Mouse (Mus musculus): ENCODE data around the gene Zfp184. TPM values are rescaled to one million over a fixed set of nuclear protein-coding genes. Genes with fewer than 3 reads are reported as not detected.
A peak's percentile ranks its signal among the peaks of the same experiment; 100 is the strongest.

The Zfp184 gene
- total and polyA plus RNA-seq, 2 experiments from 2014 or later, result 7.5 to 8.1 TPM

GRCm38 (mm10) chr13:21936968-21937367, 7.9 kb upstream of the Zfp184 start:
- peak; percentile 22 for DNase-seq (ENCODE audit: low spot score)
- H3K4me2 ChIP-seq (ENCODE audit: low read depth, low read length, poor library complexity, severe bottlenecking), result 0 out of 2 replicates have a peak overlapping the region, but pooled peaks have one; percentile 0
- TF ChIP-seq CTCF (IDR thresholded peaks at IDR 0.05), result no peak
- no peaks in the 10 kb centered on the region for H3K36me3 ChIP-seq (ENCODE audit: insufficient read depth, low read length)
- no peak overlapping the region for H3K9ac ChIP-seq (replicated peaks; ENCODE audit: low read length, poor library complexity, severe bottlenecking)
- H3K27me3 ChIP-seq (ENCODE audit: insufficient read depth, low read length), result peaks cover 2% of the 10 kb centered on the region; the same call in 1 of the 2 replicates
- 0 out of 2 replicates have a peak overlapping the region, but pooled peaks have one; percentile 3 for H3K4me3 ChIP-seq (ENCODE audit: low read depth, low read length)
- ATAC-seq (ENCODE audit: low FRiP score), result no peak
- no peaks in the 10 kb centered on the region for H3K4me1 ChIP-seq (ENCODE audit: insufficient read depth, low read length)
- no peak overlapping the region for H3K27ac ChIP-seq (ENCODE audit: low read depth, low read length)
- 7% methylated on average over 17 of the region's 17 CpGs for WGBS
- H3K9me3 ChIP-seq (ENCODE audit: low read length), result no peaks in the 10 kb centered on the region

- Histone ChIP-seq H3K4me3 (ENCODE audit: low read depth, low read length) (peak overlapping the region; percentile 45), H3K4me1 (ENCODE audit: insufficient read depth, low read length) (no peaks in the 10 kb centered on the region), H3K27ac (ENCODE audit: low read depth, low read length) (no peak overlapping the region), H3K9ac (replicated peaks; ENCODE audit: low read length, poor library complexity, severe bottlenecking) (peak overlapping the region; percentile 36; the same call in 1 of the 2 replicates), H3K9me3 (ENCODE audit: low read length) (no peaks in the 10 kb centered on the region), H3K4me2 (ENCODE audit: low read depth, low read length, poor library complexity, severe bottlenecking) (peak overlapping the region; percentile 56), H3K36me3 (ENCODE audit: insufficient read depth, low read length) (no peaks in the 10 kb centered on the region), H3K27me3 (ENCODE audit: insufficient read depth, low read length) (peaks cover 2% of the 10 kb centered on the region; the same call in 1 of the 2 replicates)
- WGBS, result 0% methylated on average over 19 of the region's 19 CpGs
- TF ChIP-seq CTCF (IDR thresholded peaks at IDR 0.05), result no peak
- peak; percentile 95 for DNase-seq (ENCODE audit: low spot score)
- ATAC-seq (ENCODE audit: low FRiP score), result peak; percentile 59
Observed at GRCm38 (mm10) chr13:21940213-21940612, 4.7 kb upstream of the Zfp184 start.

- peaks cover 2% of the 10 kb centered on the region; the same call in 1 of the 2 replicates for H3K27me3 ChIP-seq (ENCODE audit: insufficient read depth, low read length)
- no peaks in the 10 kb centered on the region for H3K36me3 ChIP-seq (ENCODE audit: insufficient read depth, low read length)
- WGBS, result under 1% methylated on average over 16 of the region's 16 CpGs
- H3K9ac ChIP-seq (replicated peaks; ENCODE audit: low read length, poor library complexity, severe bottlenecking), result peak overlapping the region; percentile 50
- DNase-seq (ENCODE audit: low spot score), result peak; percentile 79
- H3K4me3 ChIP-seq (ENCODE audit: low read depth, low read length), result peak overlapping the region; percentile 45
- peak overlapping the region; percentile 56 for H3K4me2 ChIP-seq (ENCODE audit: low read depth, low read length, poor library complexity, severe bottlenecking)
- H3K27ac ChIP-seq (ENCODE audit: low read depth, low read length), result no peak overlapping the region
- H3K4me1 ChIP-seq (ENCODE audit: insufficient read depth, low read length), result no peaks in the 10 kb centered on the region
- H3K9me3 ChIP-seq (ENCODE audit: low read length), result no peaks in the 10 kb centered on the region
- peak; percentile 60 for ATAC-seq (ENCODE audit: low FRiP score)
- TF ChIP-seq CTCF (IDR thresholded peaks at IDR 0.05), result no peak
Observed at GRCm38 (mm10) chr13:21940811-21941321, 4.0 kb upstream of the Zfp184 start.

- ATAC-seq (ENCODE audit: low FRiP score) (no peak), DNase-seq (ENCODE audit: low spot score) (no peak)
- Histone ChIP-seq H3K4me3 (ENCODE audit: low read depth, low read length) (no peak overlapping the region), H3K9me3 (ENCODE audit: low read length) (no peaks in the 10 kb centered on the region), H3K27ac (ENCODE audit: low read depth, low read length) (no peak overlapping the region), H3K9ac (replicated peaks; ENCODE audit: low read length, poor library complexity, severe bottlenecking) (no peak overlapping the region), H3K4me2 (ENCODE audit: low read depth, low read length, poor library complexity, severe bottlenecking) (no peak overlapping the region), H3K27me3 (ENCODE audit: insufficient read depth, low read length) (no peaks in the 10 kb centered on the region), H3K4me1 (ENCODE audit: insufficient read depth, low read length) (no peaks in the 10 kb centered on the region), H3K36me3 (ENCODE audit: insufficient read depth, low read length) (no peaks in the 10 kb centered on the region)
- TF ChIP-seq CTCF (IDR thresholded peaks at IDR 0.05), result no peak
- WGBS, result 70% methylated on average over 1 of the region's 1 CpGs
Observed at GRCm38 (mm10) chr13:21943644-21944043, 1.2 kb upstream of the Zfp184 start.

GRCm38 (mm10) chr13:21944592-21944925, 335 bp upstream of the Zfp184 start:
- Histone ChIP-seq H3K4me2 (ENCODE audit: low read depth, low read length, poor library complexity, severe bottlenecking) (peak overlapping the region; percentile 77), H3K27me3 (ENCODE audit: insufficient read depth, low read length) (no peaks in the 10 kb centered on the region), H3K4me3 (ENCODE audit: low read depth, low read length) (peak overlapping the region; percentile 68), H3K9me3 (ENCODE audit: low read length) (no peaks in the 10 kb centered on the region), H3K27ac (ENCODE audit: low read depth, low read length) (peak overlapping the region; percentile 70), H3K36me3 (ENCODE audit: insufficient read depth, low read length) (peaks cover 4% of the 10 kb centered on the region; the same call in 1 of the 2 replicates), H3K9ac (replicated peaks; ENCODE audit: low read length, poor library complexity, severe bottlenecking) (peak overlapping the region; percentile 67), H3K4me1 (ENCODE audit: insufficient read depth, low read length) (no peaks in the 10 kb centered on the region)
- no peak for TF ChIP-seq CTCF (IDR thresholded peaks at IDR 0.05)
- DNase-seq (ENCODE audit: low spot score), result no peak
- ATAC-seq (ENCODE audit: low FRiP score), result peak; percentile 63
- WGBS, result 1% methylated on average over 7 of the region's 7 CpGs

GRCm38 (mm10) chr13:21969269-21969668, 24.4 kb downstream of the Zfp184 start:
- 41% methylated on average over 1 of the region's 1 CpGs for WGBS
- DNase-seq (ENCODE audit: low spot score) (no peak), ATAC-seq (ENCODE audit: low FRiP score) (no peak)
- no peaks in the 10 kb centered on the region for H3K4me1 ChIP-seq (ENCODE audit: insufficient read depth, low read length)
- H3K4me3 ChIP-seq (ENCODE audit: low read depth, low read length), result no peak overlapping the region
- H3K27me3 ChIP-seq (ENCODE audit: insufficient read depth, low read length), result no peaks in the 10 kb centered on the region
- no peak overlapping the region for H3K27ac ChIP-seq (ENCODE audit: low read depth, low read length)
- peaks cover 4% of the 10 kb centered on the region; the same call in 1 of the 2 replicates for H3K36me3 ChIP-seq (ENCODE audit: insufficient read depth, low read length)
- TF ChIP-seq CTCF (IDR thresholded peaks at IDR 0.05), result no peak
- H3K4me2 ChIP-seq (ENCODE audit: low read depth, low read length, poor library complexity, severe bottlenecking), result no peak overlapping the region
- no peak overlapping the region for H3K9ac ChIP-seq (replicated peaks; ENCODE audit: low read length, poor library complexity, severe bottlenecking)
- H3K9me3 ChIP-seq (ENCODE audit: low read length), result 0 out of 2 replicates have a peak, but pooled peaks cover 3% of the 10 kb centered on the region

Data from midbrain, postnatal 0 days (tissue).